Mouse (Mus musculus) stomach, embryonic 16.5 days (tissue): ENCODE measurements around the gene Clec2d. TPM values are rescaled to one million over a fixed set of nuclear protein-coding genes. Genes with fewer than 3 reads are reported as not detected.

Experiments
- ATAC-seq: fragments of 200-750 bp; cut with Nextera tagmentation; 2 replicates; pipeline ENCODE4 v1.8.0; 2017; ENCODE audit warnings: moderate number of reproducible peaks, moderate TSS enrichment; ENCODE audit not compliant: insufficient read depth, low FRiP score
- H3K27ac ChIP-seq: fragments of 300-500 bp; sonication (generic); 2 replicates; pipeline ENCODE4 v1.5.1; 2014; ENCODE audit warnings: low read length
- H3K27me3 ChIP-seq: fragments of 300-500 bp; sonication (generic); 2 replicates; pipeline ENCODE4 v1.6.1; 2014; ENCODE audit warnings: low read length, control low read depth, mixed read lengths; ENCODE audit not compliant: control insufficient read depth, insufficient read depth
- H3K36me3 ChIP-seq: fragments of 300-500 bp; sonication (generic); 2 replicates; pipeline ENCODE4 v1.6.1; 2014; ENCODE audit warnings: low read length; ENCODE audit not compliant: control insufficient read depth, insufficient read depth
- H3K4me1 ChIP-seq: fragments of 300-500 bp; sonication (generic); 2 replicates; pipeline ENCODE4 v1.6.1; 2014; ENCODE audit warnings: low read length, control low read depth, mixed read lengths; ENCODE audit not compliant: control insufficient read depth, insufficient read depth
- H3K4me2 ChIP-seq: fragments of 300-500 bp; sonication (generic); 2 replicates; pipeline ENCODE4 v1.6.1; 2014; ENCODE audit warnings: low read depth, low read length, mixed read lengths
- H3K4me3 ChIP-seq: fragments of 300-500 bp; sonication (generic); replicated peaks from 2 replicates; pipeline ENCODE4 v1.5.1; 2014; ENCODE audit warnings: mild to moderate bottlenecking, low read length
- H3K9ac ChIP-seq: fragments of 300-500 bp; sonication (generic); 2 replicates; pipeline ENCODE4 v1.6.1; 2014; ENCODE audit warnings: low read length
- H3K9me3 ChIP-seq: fragments of 300-500 bp; sonication (generic); replicated peaks from 2 replicates; pipeline ENCODE4 v1.6.1; 2016; ENCODE audit warnings: low read length, control low read depth; ENCODE audit not compliant: control insufficient read depth
- WGBS: fragments of 180-500 bp; shearing (Covaris S2); extraction: QIAGEN DNeasy Blood & Tissue Kit; methylation state at CpG from one replicate; pipeline ENCODE4 v1.1.7; 2014; 5-methylcytosine and 5-hydroxymethylcytosine counted together
- polyA plus RNA-seq: library from polyadenylated mRNA; unstranded; fragments of >200 nt; fragmentation: Nextera tagmentation; extraction: Ambion mirVana; gene quantifications from 2 replicates; pipeline ENCODE4 v1.2.1, GENCODE M21; 2015

The Clec2d gene
- 0.72 and 0.81 TPM in 2 replicates for polyA plus RNA-seq

DNA sequence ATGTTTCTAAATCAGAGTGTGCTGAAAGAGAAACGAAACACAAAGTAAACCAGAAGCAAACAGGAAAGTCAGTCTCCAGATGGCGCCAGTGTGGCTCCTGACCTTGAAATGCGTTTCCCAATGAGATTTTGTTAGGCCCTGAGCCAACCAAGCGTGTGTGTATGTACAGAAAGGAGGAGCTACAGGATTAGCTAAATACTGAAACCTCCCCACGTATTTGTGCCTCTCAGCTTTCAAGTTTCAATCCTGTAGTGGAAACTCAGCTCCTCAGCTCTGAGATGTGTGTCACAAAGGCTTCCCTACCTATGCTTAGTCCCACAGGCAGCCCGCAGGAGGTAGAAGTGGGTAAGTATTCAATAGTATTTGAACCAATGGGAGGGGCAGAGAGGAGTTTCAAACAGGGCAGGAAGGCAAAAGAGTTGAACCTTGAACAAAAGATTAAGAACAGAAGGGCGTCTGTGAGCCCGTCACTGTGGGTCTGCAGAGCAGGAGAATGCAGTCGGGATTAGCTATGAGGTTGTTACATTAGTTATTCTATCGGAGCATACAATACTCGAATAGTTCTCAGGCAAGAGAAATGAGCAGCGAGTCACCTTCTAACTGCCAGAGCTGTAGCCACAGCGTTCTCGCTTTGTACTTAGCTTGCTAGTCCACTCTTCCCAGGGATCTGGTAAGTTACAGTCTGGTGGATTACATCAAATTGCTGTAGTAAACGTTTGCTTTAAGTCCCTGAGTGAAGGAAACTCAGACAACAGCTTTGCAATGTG lies at the start of gene Clec2d:
TSS of gene Clec2d (plus strand) at position 213 of the 767 bp plus-strand sequence.
- H3K4me2 ChIP-seq, result peak within 1 kb of the TSS; percentile 54
- H3K9ac ChIP-seq, result peak within 1 kb of the TSS; percentile 87
- H3K27me3 ChIP-seq, result no peaks in the 10 kb centered on the region
- peak within 1 kb of the TSS; percentile 69 for H3K4me3 ChIP-seq
- peak within 1 kb of the TSS; percentile 99 for H3K27ac ChIP-seq
- H3K9me3 ChIP-seq, result no peaks in the 10 kb centered on the region
- H3K4me1 ChIP-seq, result peaks cover 6% of the 10 kb centered on the region; the same call in 1 of the 2 replicates
- no peaks in the 10 kb centered on the region; the same call in 1 of the 2 replicates for H3K36me3 ChIP-seq
- 3% methylated on average over 15 of the region's 15 CpGs for WGBS
- ATAC-seq, result peak; percentile 91

GRCm38 (mm10) chr6:129132604-129133341 lies 47.6 kb upstream of the Clec2d start:
- 77% methylated on average over 4 of the region's 4 CpGs for WGBS
- no peak for ATAC-seq

DNA sequence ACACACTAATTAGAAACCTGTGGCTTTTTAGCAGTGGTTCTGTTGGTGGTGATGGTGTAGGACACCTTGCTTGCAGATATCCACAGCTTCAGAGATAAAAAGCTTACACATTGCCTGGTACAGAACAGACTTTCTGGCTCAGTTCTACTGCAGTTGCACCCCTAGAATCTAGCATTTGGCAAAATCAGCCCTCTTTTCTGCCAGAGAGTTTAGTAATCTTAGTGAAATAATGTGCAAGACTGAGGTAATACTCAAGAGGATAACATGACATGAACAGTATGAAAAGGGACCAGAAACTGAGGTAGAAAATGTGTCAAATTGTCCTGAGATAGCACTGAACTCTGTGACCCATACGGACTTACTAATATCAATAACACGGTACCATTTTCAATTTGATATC lies 33.6 kb upstream of the Clec2d start:
- no peak overlapping the region for H3K4me3 ChIP-seq
- no peaks in the 10 kb centered on the region for H3K36me3 ChIP-seq
- no peaks in the 10 kb centered on the region for H3K27me3 ChIP-seq
- WGBS, result 93% methylated on average over 2 of the region's 2 CpGs
- H3K4me2 ChIP-seq, result no peak overlapping the region
- H3K9ac ChIP-seq, result no peak overlapping the region
- H3K4me1 ChIP-seq, result no peaks in the 10 kb centered on the region
- H3K9me3 ChIP-seq, result no peaks in the 10 kb centered on the region
- no peak for ATAC-seq
- no peak overlapping the region for H3K27ac ChIP-seq

More at GRCm38 (mm10) chr6:129132604-129133341, 47.6 kb upstream of the Clec2d start:
- H3K9me3 ChIP-seq, result no peaks in the 10 kb centered on the region
- H3K27ac ChIP-seq, result no peak overlapping the region
- no peaks in the 10 kb centered on the region for H3K4me1 ChIP-seq
- H3K4me2 ChIP-seq, result no peak overlapping the region
- H3K27me3 ChIP-seq, result no peaks in the 10 kb centered on the region
- no peak overlapping the region for H3K4me3 ChIP-seq
- no peaks in the 10 kb centered on the region for H3K36me3 ChIP-seq
- H3K9ac ChIP-seq, result no peak overlapping the region

DNA sequence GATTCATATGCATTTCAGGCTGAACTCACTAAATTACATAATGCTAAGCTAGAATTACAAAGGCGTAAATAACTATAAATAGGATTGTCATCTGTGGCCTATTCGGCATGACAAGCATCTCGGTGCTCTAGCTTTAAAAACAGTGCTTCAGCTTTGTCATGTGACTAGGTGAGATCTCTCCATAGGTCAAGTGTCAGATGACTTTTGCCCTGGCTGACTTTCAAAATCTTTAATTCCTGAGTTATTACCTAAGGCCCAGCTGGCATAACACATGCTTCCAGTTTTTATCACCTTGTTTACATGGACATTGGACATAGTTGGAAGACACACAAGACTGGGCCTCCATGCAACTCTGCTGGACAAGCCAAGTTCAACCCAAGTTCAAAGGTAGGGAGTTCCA lies 20.3 kb upstream of the Clec2d start:
- H3K27me3 ChIP-seq, result no peaks in the 10 kb centered on the region
- H3K36me3 ChIP-seq, result no peaks in the 10 kb centered on the region
- no peaks in the 10 kb centered on the region for H3K4me1 ChIP-seq
- H3K4me2 ChIP-seq, result no peak overlapping the region
- no peak overlapping the region for H3K9ac ChIP-seq
- 88% methylated on average over 3 of the region's 3 CpGs for WGBS
- H3K9me3 ChIP-seq, result no peaks in the 10 kb centered on the region
- no peak overlapping the region for H3K27ac ChIP-seq
- no peak for ATAC-seq
- H3K4me3 ChIP-seq, result no peak overlapping the region

- Histone ChIP-seq H3K9me3 (no peaks in the 10 kb centered on the region), H3K27ac (no peak overlapping the region), H3K4me2 (no peak overlapping the region), H3K4me3 (no peak overlapping the region), H3K27me3 (no peaks in the 10 kb centered on the region), H3K36me3 (no peaks in the 10 kb centered on the region), H3K4me1 (no peaks in the 10 kb centered on the region), H3K9ac (no peak overlapping the region)
- WGBS, result 87% methylated on average over 3 of the region's 3 CpGs
- no peak for ATAC-seq
Measured at GRCm38 (mm10) chr6:129161136-129161535, 19.3 kb upstream of the Clec2d start.

DNA sequence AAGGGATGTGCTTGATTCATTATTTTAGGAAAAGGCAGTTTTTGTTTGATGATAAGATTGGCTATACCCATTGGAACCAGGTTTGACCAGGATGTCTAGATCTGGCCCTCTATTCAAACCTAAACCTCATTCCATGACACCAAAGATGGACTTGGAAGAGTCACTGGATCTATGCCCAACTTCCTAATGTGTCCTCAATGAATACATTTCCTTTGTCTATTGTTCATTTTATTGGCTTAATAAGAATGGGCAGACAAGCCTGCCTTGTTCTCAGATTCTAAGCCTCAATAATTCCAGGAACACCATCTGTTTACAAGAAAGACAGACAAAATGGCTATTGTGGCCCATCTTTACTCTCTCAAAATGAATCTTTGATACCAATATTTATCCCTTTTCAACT lies 18.5 kb upstream of the Clec2d start:
- H3K4me3 ChIP-seq, result no peak overlapping the region
- no peaks in the 10 kb centered on the region for H3K36me3 ChIP-seq
- no peak for ATAC-seq
- H3K9me3 ChIP-seq, result no peaks in the 10 kb centered on the region
- H3K4me1 ChIP-seq, result no peaks in the 10 kb centered on the region
- H3K4me2 ChIP-seq, result no peak overlapping the region
- no peaks in the 10 kb centered on the region for H3K27me3 ChIP-seq
- no peak overlapping the region for H3K9ac ChIP-seq
- H3K27ac ChIP-seq, result no peak overlapping the region

DNA sequence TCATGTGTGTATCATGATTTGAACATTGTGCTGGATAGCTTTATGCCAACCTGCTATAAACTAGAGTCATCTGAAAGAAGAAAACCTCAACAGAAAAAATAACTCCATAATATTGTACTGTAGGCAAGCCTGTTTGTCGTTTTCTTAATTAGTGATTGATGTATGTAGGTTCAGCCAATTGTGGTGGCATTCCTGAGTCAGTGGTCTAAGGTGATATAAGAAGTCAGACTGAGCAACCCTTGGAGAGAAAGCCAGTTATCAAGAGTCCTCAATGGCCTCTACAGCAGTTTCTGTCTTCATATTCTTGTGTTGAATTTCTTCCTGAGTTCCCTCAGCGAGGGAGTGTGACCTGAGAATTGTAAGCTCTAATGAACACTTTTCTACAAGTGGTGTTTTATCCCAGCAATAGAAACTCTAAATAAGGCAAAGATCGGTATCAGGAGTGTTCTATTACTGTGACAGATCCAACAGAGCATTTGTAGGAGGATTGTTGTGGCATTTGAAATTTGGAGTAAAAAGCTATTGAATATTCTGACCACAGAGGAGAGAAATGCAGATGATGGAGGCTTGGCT lies 17.7 kb upstream of the Clec2d start:
- H3K9ac ChIP-seq, result no peak overlapping the region
- H3K4me3 ChIP-seq, result no peak overlapping the region
- H3K27me3 ChIP-seq, result no peaks in the 10 kb centered on the region
- no peaks in the 10 kb centered on the region for H3K9me3 ChIP-seq
- H3K4me1 ChIP-seq, result no peaks in the 10 kb centered on the region
- no peak overlapping the region for H3K4me2 ChIP-seq
- no peaks in the 10 kb centered on the region for H3K36me3 ChIP-seq
- no peak overlapping the region for H3K27ac ChIP-seq
- ATAC-seq, result no peak
- 83% methylated on average over 3 of the region's 3 CpGs for WGBS

GRCm38 (mm10) chr6:129163606-129164005 lies 16.8 kb upstream of the Clec2d start:
- H3K27me3 ChIP-seq, result no peaks in the 10 kb centered on the region
- no peaks in the 10 kb centered on the region for H3K9me3 ChIP-seq
- H3K36me3 ChIP-seq, result no peaks in the 10 kb centered on the region
- no peak overlapping the region for H3K4me2 ChIP-seq
- 92% methylated on average over 1 of the region's 1 CpGs for WGBS
- ATAC-seq, result no peak
- no peaks in the 10 kb centered on the region for H3K4me1 ChIP-seq
- H3K4me3 ChIP-seq, result no peak overlapping the region
- H3K27ac ChIP-seq, result no peak overlapping the region
- no peak overlapping the region for H3K9ac ChIP-seq

- H3K9ac ChIP-seq, result no peak overlapping the region
- H3K36me3 ChIP-seq, result no peaks in the 10 kb centered on the region
- H3K4me3 ChIP-seq, result no peak overlapping the region
- no peaks in the 10 kb centered on the region for H3K9me3 ChIP-seq
- no peaks in the 10 kb centered on the region for H3K27me3 ChIP-seq
- H3K27ac ChIP-seq, result no peak overlapping the region
- H3K4me1 ChIP-seq, result 0 out of 2 replicates have a peak, but pooled peaks cover 3% of the 10 kb centered on the region
- no peak overlapping the region for H3K4me2 ChIP-seq
- no peak for ATAC-seq
- whole genome bisulfite sequencing, result 91% methylated on average over 1 of the region's 1 CpGs
Measured at GRCm38 (mm10) chr6:129170925-129171324, 9.5 kb upstream of the Clec2d start.
